ENCODE assay signal across 8 mouse cellular contexts in the genomic region with DNA sequence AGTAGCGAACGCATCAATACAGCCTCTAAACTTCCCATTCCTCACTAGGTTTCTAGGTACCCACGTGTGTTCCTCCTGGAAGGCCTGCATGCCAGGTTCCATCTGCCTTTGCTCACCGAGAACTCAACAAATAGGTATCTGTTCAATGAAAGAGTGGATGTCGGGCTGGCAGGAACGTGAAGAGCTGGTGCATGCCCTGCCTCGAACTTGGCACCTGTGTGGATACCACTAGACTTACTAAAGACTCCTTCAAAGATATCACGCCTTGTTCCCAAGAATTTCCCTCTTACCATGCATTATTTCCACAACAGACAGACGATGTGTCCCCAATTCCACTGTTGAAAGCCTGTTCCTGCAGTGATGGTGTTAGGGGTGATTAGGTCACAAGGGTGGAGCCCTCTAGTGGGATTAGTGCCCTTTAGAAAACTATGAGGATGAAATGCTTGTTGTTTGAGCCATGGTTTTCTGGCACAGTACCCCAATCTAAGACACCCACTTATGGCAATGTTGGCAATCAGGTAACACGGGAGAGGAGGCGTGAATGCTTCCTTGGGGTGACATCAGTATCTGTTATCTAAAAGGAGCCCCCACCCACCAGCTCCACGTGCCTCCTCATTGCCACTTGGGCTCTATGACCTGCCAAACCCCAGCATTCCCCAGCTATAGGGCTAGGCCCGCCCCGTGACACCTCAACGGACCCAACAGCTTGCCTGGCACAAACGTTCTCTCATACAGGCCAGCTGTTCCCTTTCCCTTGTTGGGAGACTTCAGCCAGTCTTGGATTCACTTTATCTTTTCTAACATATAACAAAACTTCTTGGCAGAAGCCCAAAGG. TPM values are rescaled to one million over a fixed set of nuclear protein-coding genes. Genes with fewer than 3 reads are reported as not detected.
DNase-seq lines count a peak whose midpoint lies in the region; ATAC-seq and TF ChIP-seq lines count a peak whose summit lies in the region.

No protein-coding gene starts in this region.

- no peak for TF ChIP-seq POLR2A in myocyte (IDR thresholded peaks at IDR 0.05; ENCODE audit: insufficient read length, low read depth)

- H3K79me2 ChIP-seq in myocyte (ENCODE audit: control insufficient read depth, insufficient read depth): peaks cover 18% of the 10 kb centered on the region

- peak overlapping the region; percentile 83 for H3K4me3 ChIP-seq in layer of hippocampus, adult 2 months
- H3K4me3 ChIP-seq in embryonic facial prominence, embryonic 12.5 days: peak overlapping the region; percentile 79
- H3K4me3 ChIP-seq in myocyte: peak overlapping the region; percentile 49

- peak overlapping the region; percentile 89; the same call in 1 of the 2 replicates for H3K9ac ChIP-seq in embryonic facial prominence, embryonic 12.5 days

- no peaks in the 10 kb centered on the region for H3K9me3 ChIP-seq in embryonic facial prominence, embryonic 12.5 days

- 0 out of 2 replicates have a peak, but pooled peaks cover 4% of the 10 kb centered on the region for H3K36me3 ChIP-seq in embryonic facial prominence, embryonic 12.5 days
- H3K36me3 ChIP-seq in myocyte (ENCODE audit: control insufficient read depth, insufficient read depth): no peaks in the 10 kb centered on the region

- DNase-seq in layer of hippocampus, adult 2 months (ENCODE audit: low spot score in 2 of 2): no peak
- no peak for DNase-seq in layer of hippocampus, postnatal 10 days (ENCODE audit: low spot score in 2 of 2)
- DNase-seq in induced T-regulatory cell, adult 2 months (ENCODE audit: low read depth): peak; percentile 19
- no peak for DNase-seq in ovary, adult 18-20 months (ENCODE audit: low spot score)
- no peak for DNase-seq in yolk sac, embryonic 10.5 days (ENCODE audit: low spot score)
- no peak for DNase-seq in adrenal gland, postnatal 4 days (ENCODE audit: low spot score in 2 of 2)

- H3K27ac ChIP-seq in layer of hippocampus, adult 2 months: peak overlapping the region; percentile 95
- H3K27ac ChIP-seq in embryonic facial prominence, embryonic 12.5 days: no peak overlapping the region

- peak overlapping the region; percentile 25 for H3ac ChIP-seq in myocyte (ENCODE audit: control insufficient read depth, insufficient read length)

- ATAC-seq in embryonic facial prominence, embryonic 12.5 days (ENCODE audit: insufficient number of reproducible peaks, insufficient read depth, low FRiP score, low TSS enrichment): no peak

- peak overlapping the region; percentile 81 for H3K4me2 ChIP-seq in embryonic facial prominence, embryonic 12.5 days (replicated peaks)
- peak overlapping the region; percentile 96 for H3K4me2 ChIP-seq in myocyte (ENCODE audit: low read depth)

- peak; percentile 31 for TF ChIP-seq CTCF in layer of hippocampus, adult 2 months (conservative IDR thresholded peaks at IDR 0.05)

- WGBS in embryonic facial prominence, embryonic 12.5 days: 79% methylated on average over 16 of the region's 16 CpGs

- peaks cover 36% of the 10 kb centered on the region for H3K4me1 ChIP-seq in embryonic facial prominence, embryonic 12.5 days

- H3K27me3 ChIP-seq in embryonic facial prominence, embryonic 12.5 days: no peaks in the 10 kb centered on the region
- no peaks in the 10 kb centered on the region for H3K27me3 ChIP-seq in myocyte (ENCODE audit: control insufficient read depth, insufficient read depth, insufficient read length)

TF ChIP-seq in myocyte, 11 proteins besides CTCF, POLR2A, EP300 and RAD21:
- peak in 1 of 3 experiments; percentile 21 for TF ChIP-seq MYOG (IDR thresholded peaks at IDR 0.05; ENCODE audit: control insufficient read depth in 1 of 3, insufficient read depth in 1 of 3, insufficient read length in 2 of 3, low read depth in 2 of 3)
- TF ChIP-seq REST (IDR thresholded peaks at IDR 0.05; ENCODE audit: insufficient read depth, insufficient read length): no peak

RNA-seq across cellular contexts. Expression of a gene that starts 1.9 kb away (rescaled TPM):
- 10 to 100 TPM; 61.8 to 63.1 TPM for total RNA-seq in layer of hippocampus, adult 2 months (2021)
- total RNA-seq in layer of hippocampus, postnatal 10 days (2021): 10 to 100 TPM; 33.0 to 35.5 TPM
- 31.5 and 32.9 TPM in 2 replicates for polyA plus RNA-seq in embryonic facial prominence, embryonic 12.5 days (2016; fragmentation: Nextera tagmentation; extraction: Ambion mirVana)
- 20.8 TPM for polyA plus RNA-seq in myocyte (2012; fragmentation: generic; extraction: Trizol)
- total RNA-seq in adrenal gland, postnatal 4 days (2021): 10 to 100 TPM; 21.8 to 23.0 TPM

RNA-seq across cellular contexts. Expression of a gene that starts 4.2 kb away (rescaled TPM):
- total RNA-seq in layer of hippocampus, adult 2 months (2021): 100 to 1,000 TPM in 1 of 2 experiments, 10 to 100 TPM in 1; 98.8 to 105 TPM
- total RNA-seq in layer of hippocampus, postnatal 10 days (2021): 10 to 100 TPM; 66.8 to 71.6 TPM
- polyA plus RNA-seq in embryonic facial prominence, embryonic 12.5 days (2016; fragmentation: Nextera tagmentation; extraction: Ambion mirVana): 37.7 and 38.9 TPM in 2 replicates
- polyA plus RNA-seq in myocyte (2012; fragmentation: generic; extraction: Trizol): 15.5 TPM
- total RNA-seq in adrenal gland, postnatal 4 days (2021): 10 to 100 TPM; 28.2 to 30.7 TPM
